Mouse (Mus musculus) spleen, adult 2 months (tissue): ENCODE data around the gene Fam178b. TPM values are rescaled to one million over a fixed set of nuclear protein-coding genes. Genes with fewer than 3 reads are reported as not detected.

Experiments
- DNase-seq, 2 experiments: peaks; one replicate each; pipeline versions ENCODE4 v3.0.0 to v3.0.0-alpha.2; 2012 to 2021; ENCODE audit warnings: low spot score in 2 of 2, low read depth in 1 of 2
- H3K27ac ChIP-seq: fragments of 200-500 bp; 2 replicates; pipeline ENCODE4 v1.5.1; 2012; ENCODE audit warnings: low read length, inconsistent platforms; ENCODE audit not compliant: insufficient read depth
- H3K27me3 ChIP-seq: fragments of 200-500 bp; 2 replicates; pipeline ENCODE4 v1.6.1; 2012; ENCODE audit warnings: mild to moderate bottlenecking, moderate library complexity, low read length, inconsistent platforms; ENCODE audit not compliant: control insufficient read depth, insufficient read depth
- H3K36me3 ChIP-seq: fragments of 200-500 bp; 2 replicates; pipeline ENCODE4 v1.6.1; 2012; ENCODE audit warnings: mild to moderate bottlenecking, low read length, inconsistent platforms; ENCODE audit not compliant: control insufficient read depth, insufficient read depth
- H3K4me1 ChIP-seq: fragments of 200-500 bp; 2 replicates; pipeline ENCODE4 v1.6.1; 2011; ENCODE audit warnings: inconsistent platforms; ENCODE audit not compliant: control insufficient read depth, insufficient read depth, insufficient read length
- H3K4me3 ChIP-seq: fragments of 200-500 bp; 2 replicates; pipeline ENCODE4 v1.5.1; 2011; ENCODE audit warnings: mild to moderate bottlenecking, inconsistent platforms; ENCODE audit not compliant: insufficient read depth, insufficient read length; ENCODE audit errors: extremely low read depth
- CTCF ChIP-seq: fragments of 200-500 bp; IDR thresholded peaks from 2 replicates; pipeline ENCODE4 v1.5.1; 2011; ENCODE audit warnings: mild to moderate bottlenecking, inconsistent platforms; ENCODE audit not compliant: insufficient read depth, insufficient read length, insufficient replicate concordance; ENCODE audit errors: extremely low read depth
- POLR2A ChIP-seq: fragments of 200-500 bp; IDR thresholded peaks from 2 replicates; pipeline ENCODE4 v1.6.1; 2011; ENCODE audit warnings: low read depth, low read length, inconsistent platforms
- WGBS: fragments of 180-500 bp; shearing (Covaris S2); methylation state at CpG from one replicate; pipeline ENCODE4 v1.1.7; 2018; 5-methylcytosine and 5-hydroxymethylcytosine counted together
- polyA plus RNA-seq: library from polyadenylated mRNA; depleted of rRNA; stranded (reverse); fragments of >200 nt; gene quantifications from 2 replicates; pipeline ENCODE4 v1.2.3, GENCODE M21; 2012

Fam178b gene
- polyA plus RNA-seq, 1 experiment, result 1.1 TPM

DNA sequence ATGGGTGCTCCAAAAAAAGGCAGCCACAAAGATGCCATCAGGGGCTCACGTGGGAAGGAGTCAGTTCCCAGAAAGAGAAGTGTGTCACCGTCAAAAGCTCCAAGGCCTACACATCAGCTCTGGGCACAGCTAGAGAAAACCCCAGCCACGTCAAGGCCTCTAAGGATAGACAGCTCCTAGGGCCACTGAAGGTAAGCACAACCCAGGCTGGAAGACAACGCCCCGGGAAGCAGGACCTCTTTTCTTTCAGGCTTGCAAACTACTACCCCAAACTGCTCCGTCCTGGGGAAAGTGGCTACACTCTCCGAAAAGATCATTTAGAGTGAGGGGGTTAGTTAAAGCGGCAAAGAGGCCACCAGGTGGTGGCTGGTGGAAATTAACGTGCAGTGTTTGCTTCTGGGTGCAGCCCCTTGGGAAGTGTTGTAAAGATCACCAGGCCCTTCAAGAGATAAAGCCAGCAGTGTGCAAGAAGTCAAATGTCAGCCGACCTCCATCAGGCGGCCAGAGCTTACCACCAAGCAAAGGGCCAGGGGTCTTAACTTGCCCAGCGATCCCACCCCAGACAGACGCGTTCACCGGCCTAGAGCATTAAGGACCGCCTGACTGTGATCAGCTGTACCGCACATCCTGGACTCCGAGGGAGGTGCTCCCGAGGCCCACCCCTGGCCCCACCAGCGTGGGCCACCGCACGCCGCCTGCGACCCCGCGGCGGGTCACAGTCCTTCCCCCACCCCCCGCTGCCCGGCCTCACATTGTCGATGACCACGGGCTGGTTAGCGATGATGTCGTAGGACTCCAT lies 26.3 kb upstream of the Fam178b start:
- H3K27me3 ChIP-seq, result no peaks in the 10 kb centered on the region
- TF ChIP-seq POLR2A, result no peak
- TF ChIP-seq CTCF, result peak; percentile 6; the same call in 1 of the 2 replicates
- peaks cover 6% of the 10 kb centered on the region; the same call in 1 of the 2 replicates for H3K4me1 ChIP-seq
- WGBS, result 2% methylated on average over 33 of the region's 33 CpGs
- H3K36me3 ChIP-seq, result peaks cover 13% of the 10 kb centered on the region; the same call in 1 of the 2 replicates
- peak; percentile 36 to 39 for DNase-seq
- H3K27ac ChIP-seq, result peak overlapping the region; percentile 81
- H3K4me3 ChIP-seq, result peak overlapping the region; percentile 93

GRCm38 (mm10) chr1:36708626-36709025 lies 25.6 kb upstream of the Fam178b start:
- H3K4me3 ChIP-seq, result no peak overlapping the region
- TF ChIP-seq POLR2A, result no peak
- no peak for TF ChIP-seq CTCF
- H3K27me3 ChIP-seq, result no peaks in the 10 kb centered on the region
- H3K36me3 ChIP-seq, result peaks cover 16% of the 10 kb centered on the region
- DNase-seq, result no peak
- no peak overlapping the region for H3K27ac ChIP-seq
- 91% methylated on average over 1 of the region's 1 CpGs for WGBS
- H3K4me1 ChIP-seq, result peaks cover 6% of the 10 kb centered on the region; the same call in 1 of the 2 replicates

GRCm38 (mm10) chr1:36707797-36708196 lies 24.8 kb upstream of the Fam178b start:
- Histone ChIP-seq H3K4me1 (peaks cover 6% of the 10 kb centered on the region; the same call in 1 of the 2 replicates), H3K27me3 (no peaks in the 10 kb centered on the region), H3K4me3 (no peak overlapping the region), H3K36me3 (peaks cover 21% of the 10 kb centered on the region), H3K27ac (no peak overlapping the region)
- TF ChIP-seq CTCF, result no peak
- TF ChIP-seq POLR2A, result no peak
- DNase-seq, result no peak
- 89% methylated on average over 3 of the region's 3 CpGs for WGBS

DNA sequence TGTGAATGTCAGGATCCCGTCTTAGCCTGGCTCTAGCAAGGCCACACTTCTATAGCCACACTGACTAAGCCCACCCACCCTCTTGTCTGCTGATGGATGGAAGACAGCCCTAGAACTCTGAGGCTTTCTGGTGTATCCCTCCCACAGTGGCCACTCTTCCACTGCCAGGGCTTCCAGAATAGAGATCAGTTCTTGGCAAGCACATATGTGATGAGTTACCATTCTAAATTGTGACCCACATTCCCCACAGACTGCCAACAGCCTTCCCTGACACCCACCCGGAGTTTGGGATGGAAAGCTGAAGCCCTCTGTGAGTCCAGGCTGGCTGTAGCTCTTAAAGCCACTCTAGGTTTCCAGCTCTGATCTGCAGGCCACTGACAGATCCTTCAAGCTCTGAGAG lies 24.2 kb upstream of the Fam178b start:
- Histone ChIP-seq H3K36me3 (peaks cover 21% of the 10 kb centered on the region), H3K4me3 (no peak overlapping the region), H3K27ac (no peak overlapping the region), H3K27me3 (no peaks in the 10 kb centered on the region), H3K4me1 (peaks cover 6% of the 10 kb centered on the region; the same call in 1 of the 2 replicates)
- 85% methylated on average over 2 of the region's 2 CpGs for WGBS
- TF ChIP-seq CTCF, result no peak
- TF ChIP-seq POLR2A, result no peak
- DNase-seq, result no peak

GRCm38 (mm10) chr1:36697030-36697429 lies 14.0 kb upstream of the Fam178b start:
- 81% methylated on average over 5 of the region's 5 CpGs for WGBS
- DNase-seq, result no peak
- Histone ChIP-seq H3K27me3 (no peaks in the 10 kb centered on the region), H3K4me3 (no peak overlapping the region), H3K36me3 (peaks cover 27% of the 10 kb centered on the region), H3K4me1 (peaks cover 3% of the 10 kb centered on the region; the same call in 1 of the 2 replicates), H3K27ac (no peak overlapping the region)
- TF ChIP-seq POLR2A (no peak), CTCF (no peak)

- TF ChIP-seq POLR2A (no peak), CTCF (no peak)
- DNase-seq, result no peak
- no peak overlapping the region for H3K4me3 ChIP-seq
- WGBS, result 78% methylated on average over 6 of the region's 6 CpGs
- peaks cover 5% of the 10 kb centered on the region; the same call in 1 of the 2 replicates for H3K4me1 ChIP-seq
- peaks cover 21% of the 10 kb centered on the region for H3K36me3 ChIP-seq
- H3K27ac ChIP-seq, result no peak overlapping the region
- H3K27me3 ChIP-seq, result no peaks in the 10 kb centered on the region
Observed at GRCm38 (mm10) chr1:36696411-36696810, 13.4 kb upstream of the Fam178b start.

- Histone ChIP-seq H3K4me1 (peaks cover 9% of the 10 kb centered on the region; the same call in 1 of the 2 replicates), H3K27ac (no peak overlapping the region), H3K36me3 (peaks cover 7% of the 10 kb centered on the region; the same call in 1 of the 2 replicates), H3K27me3 (no peaks in the 10 kb centered on the region), H3K4me3 (no peak overlapping the region)
- WGBS, result 94% methylated on average over 6 of the region's 6 CpGs
- TF ChIP-seq POLR2A (no peak), CTCF (no peak)
- DNase-seq, result no peak
Observed at GRCm38 (mm10) chr1:36694871-36695270, 11.9 kb upstream of the Fam178b start.
